8 mouse cellular contexts compared by ENCODE assay signal in genomic region chr5:134932179-134932902, GRCm38 (mm10). TPM values are rescaled to one million over a fixed set of nuclear protein-coding genes. Genes with fewer than 3 reads are reported as not detected.
DNase-seq lines count a peak whose midpoint lies in the region; ATAC-seq lines count a peak whose summit lies in the region.

TSS of gene Mettl27 (plus strand) at chr5:134932368.

- ATAC-seq in inflammation-experienced regulatory T-cells, adult 6 months = peak; percentile 93
- ATAC-seq in megakaryocyte-erythroid progenitor cell, adult 5-6 weeks (replicated peaks; ENCODE audit: low FRiP score, low TSS enrichment, poor library complexity, severe bottlenecking) = peak; percentile 98

- peak; percentile 92 for DNase-seq in adipocyte (ENCODE audit: low spot score)
- peak; percentile 95 for DNase-seq in embryo, embryonic 10 days (ENCODE audit: low spot score)
- peak; percentile 89 for DNase-seq in gastrocnemius, postnatal 14 days
- peak; percentile 85 to 91 for DNase-seq in left cerebral cortex, postnatal 10 days (ENCODE audit: extremely low spot score in 1 of 2, low spot score in 2 of 2)
- peak; percentile 82 for DNase-seq in right cerebral cortex, postnatal 25 days
- DNase-seq in urinary bladder, postnatal 4 days (ENCODE audit: low spot score in 2 of 2) = peak; percentile 84 to 89

- intact Hi-C loops in gastrocnemius, postnatal 14 days (cut with DNase I; ENCODE audit: low total_unique reads) = no loop called here
- intact Hi-C loops in left cerebral cortex, postnatal 10 days (cut with DNase I) = no loop called here

RNA-seq across cellular contexts. Expression of gene Mettl27, which starts in this region (rescaled TPM):
- 1 to 10 TPM; 4.9 to 6.2 TPM for total RNA-seq in gastrocnemius, postnatal 14 days (2021)
- polyA plus RNA-seq in inflammation-experienced regulatory T-cells, adult 6 months (2017; shearing (Covaris generic)) = 10 to 100 TPM in 2 of 3 experiments, 1 to 10 TPM in 1; 6.3 to 17.2 (median 12.0) TPM
- total RNA-seq in left cerebral cortex, postnatal 10 days (2021) = 1 to 10 TPM; 8.7 to 8.9 TPM
- total RNA-seq in megakaryocyte-erythroid progenitor cell, adult 5-6 weeks (2014; fragmentation: Nextera tagmentation) = 9.9 and 12.8 TPM in 2 replicates
- 6.5 and 18.5 TPM in 2 replicates for total RNA-seq in megakaryocyte-erythroid progenitor cell, adult 5-6 weeks (2017)

Comparison
In these comparisons a context has a peak if more than half of its experiments do, and no peak if none do; other contexts are left out.
1. Peak in every context shown above with its lines: DNase-seq and ATAC-seq.